Mouse (Mus musculus): ENCODE measurements at regions not wholly inside any gene's neighbourhood (a gene's known extent, or its start where the extent isn't known, plus 50 kb on each side); places are given as distances from the start of the nearest gene placed in this dataset.

GRCm38 (mm10) chr11:55974224-55974875 is 66.5 kb downstream of the Nmur2 start:
- peak; percentile 38 for DNase-seq (ENCODE audit: low spot score)

DNA sequence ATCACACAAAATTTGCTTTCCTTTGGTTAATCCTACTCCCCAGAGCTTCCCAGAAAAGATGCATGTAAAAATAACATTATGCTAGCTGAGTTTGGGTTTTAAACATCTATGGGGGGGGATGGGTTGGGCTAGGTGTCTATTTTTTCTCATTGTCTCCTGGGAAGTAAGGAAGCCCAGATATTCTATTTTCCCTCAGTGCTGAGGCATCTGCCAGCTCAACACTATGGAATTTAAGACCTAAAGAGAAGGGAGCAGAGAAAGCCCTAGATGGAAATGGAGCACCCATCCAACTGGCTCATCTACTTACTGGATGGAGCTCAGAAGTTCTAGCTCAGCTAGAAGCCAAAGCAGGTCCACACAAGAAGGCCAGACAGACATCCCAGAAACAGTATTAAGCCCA is 74.2 kb downstream of the Nmur2 start:
- no peak for DNase-seq (ENCODE audit: low spot score)

DNA sequence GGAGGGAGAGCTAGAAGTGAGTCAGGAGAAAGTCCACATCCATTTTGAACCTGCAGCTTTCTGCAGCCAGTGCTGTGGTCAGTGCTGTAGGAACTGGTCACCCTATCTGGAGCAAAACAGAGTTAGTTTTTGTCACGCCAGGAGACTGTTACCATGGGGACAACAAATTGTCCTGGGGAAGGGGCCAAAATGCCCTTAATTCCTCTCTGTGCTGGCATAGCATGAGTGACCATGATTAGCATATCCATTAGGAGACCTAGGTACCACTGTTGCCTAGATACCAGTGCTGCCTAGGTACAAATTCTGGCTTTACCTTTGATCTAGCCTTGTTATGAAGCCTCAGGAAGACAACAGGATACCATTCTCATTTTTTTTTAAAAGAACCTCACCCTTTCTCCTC is 82.4 kb downstream of the Nmur2 start:
- DNase-seq (ENCODE audit: low spot score), result no peak

- DNase-seq (ENCODE audit: low spot score), result no peak
These were observed 83.5 kb downstream of the Nmur2 start for GRCm38 (mm10) chr11:55957355-55957754.

DNA sequence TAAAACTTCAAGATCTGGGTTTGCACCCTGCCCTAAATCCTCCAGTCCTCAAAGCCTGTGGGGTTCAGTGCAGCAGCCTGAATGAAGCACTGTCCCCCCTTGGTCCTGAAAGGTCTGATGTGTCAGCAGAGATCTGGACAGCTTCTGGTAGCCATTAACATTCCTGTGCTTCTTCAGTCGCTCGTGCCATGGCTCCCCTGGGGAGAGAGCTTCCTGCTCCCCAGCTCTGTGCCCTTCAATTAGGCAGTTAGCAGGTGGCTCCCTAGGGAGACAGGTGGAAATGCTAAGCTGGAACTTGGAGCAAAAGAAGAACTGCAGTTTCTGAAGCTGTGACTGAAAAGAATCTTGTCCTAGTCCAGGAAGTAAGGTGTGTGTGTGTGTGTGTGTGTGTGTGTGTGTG is 87.1 kb downstream of the Nmur2 start:
- peak; percentile 4 for DNase-seq (ENCODE audit: low spot score)

DNA sequence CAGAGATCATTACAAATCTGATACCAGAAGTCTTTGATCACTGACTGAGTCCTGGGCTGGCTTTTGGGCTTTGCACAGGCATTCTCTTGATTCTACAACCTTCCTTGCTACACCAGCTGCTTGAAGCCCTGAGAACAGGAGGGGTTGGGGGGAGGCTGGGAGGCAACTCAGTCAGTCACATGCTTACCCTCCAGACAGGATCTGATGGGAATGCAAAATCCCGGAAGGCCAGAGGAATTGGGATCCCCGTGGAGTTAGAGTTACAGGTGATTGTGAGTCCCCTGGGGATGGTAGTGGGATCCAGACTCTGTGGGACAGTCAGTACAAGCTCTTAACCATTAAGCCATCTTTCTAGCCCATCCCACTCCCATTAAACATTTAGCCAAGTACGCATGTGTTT is 91.2 kb downstream of the Nmur2 start:
- no peak for DNase-seq (ENCODE audit: low spot score)

- peak; percentile 4 for DNase-seq (ENCODE audit: low spot score)
These were observed 94.1 kb downstream of the Nmur2 start for GRCm38 (mm10) chr11:55946629-55947240.

GRCm38 (mm10) chr11:55946028-55946427 is 94.8 kb downstream of the Nmur2 start:
- no peak for DNase-seq (ENCODE audit: low spot score)

GRCm38 (mm10) chr11:55939983-55940382 is 100.8 kb downstream of the Nmur2 start:
- DNase-seq (ENCODE audit: low spot score), result no peak

GRCm38 (mm10) chr11:55926366-55926765 is 114.4 kb downstream of the Nmur2 start:
- DNase-seq (ENCODE audit: low spot score), result no peak

DNA sequence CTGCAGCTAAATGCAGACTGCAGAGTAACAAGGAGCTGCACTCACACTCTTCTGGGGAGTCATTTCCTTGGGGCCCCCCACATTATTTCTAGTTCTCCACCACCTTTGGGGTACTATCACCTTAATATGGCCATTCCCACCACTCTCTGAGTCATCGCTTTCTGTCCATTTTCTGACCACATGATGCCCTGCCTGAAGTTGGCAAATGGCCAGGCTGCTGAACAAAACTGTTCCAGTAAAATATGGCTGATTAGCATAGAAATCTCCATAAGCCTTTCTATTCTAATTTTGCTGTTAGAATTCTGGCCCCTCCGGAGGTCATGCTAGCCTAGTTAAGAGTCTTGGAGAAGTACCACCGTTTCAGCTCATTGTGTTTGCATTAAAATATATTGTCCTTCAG is 121.7 kb downstream of the Nmur2 start:
- DNase-seq (ENCODE audit: low spot score), result no peak

DNA sequence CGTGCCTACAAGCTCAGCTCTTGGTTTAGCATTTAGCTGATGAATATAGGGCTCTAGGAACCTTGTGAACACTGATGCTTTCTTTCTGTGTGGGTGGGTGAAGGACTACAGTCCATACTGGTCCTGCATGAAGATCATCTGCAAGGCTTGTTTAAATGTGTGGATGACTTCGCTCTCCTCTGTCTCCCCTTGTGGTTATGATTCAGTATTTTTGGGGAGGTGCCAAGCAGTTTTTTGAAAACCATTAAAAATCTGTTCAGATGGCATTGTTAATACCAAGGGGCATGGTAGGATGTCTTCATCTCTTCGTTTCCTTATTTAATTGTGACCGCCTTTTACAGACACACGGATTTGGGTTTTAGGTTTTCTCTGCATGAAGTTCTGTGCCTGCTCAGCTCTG is 122.4 kb downstream of the Nmur2 start:
- DNase-seq (ENCODE audit: low spot score), result no peak

DNA sequence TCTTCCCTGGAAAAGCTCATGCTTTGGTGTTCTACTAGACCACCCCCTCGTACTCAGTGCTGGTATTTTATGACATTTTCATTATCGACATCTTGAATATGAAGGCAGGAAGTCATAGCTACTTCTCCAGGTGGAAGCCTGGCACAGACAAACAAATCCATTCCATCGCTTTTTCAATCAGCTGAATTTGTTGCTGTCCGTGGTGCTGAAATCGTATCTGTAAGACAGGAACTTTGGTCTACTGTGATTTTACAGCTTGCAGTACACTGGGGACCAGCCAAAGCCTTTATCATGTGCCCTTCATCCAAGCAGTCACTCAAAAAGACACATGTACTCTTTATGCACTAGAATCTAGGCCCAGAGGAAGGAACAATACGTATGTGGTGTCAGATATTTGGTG is 143.3 kb downstream of the Nmur2 start:
- peak; percentile 85 for DNase-seq (ENCODE audit: low spot score)

- no peak for DNase-seq (ENCODE audit: low spot score)
These were observed 150.6 kb downstream of the Nmur2 start for GRCm38 (mm10) chr11:55890161-55890560.

DNA sequence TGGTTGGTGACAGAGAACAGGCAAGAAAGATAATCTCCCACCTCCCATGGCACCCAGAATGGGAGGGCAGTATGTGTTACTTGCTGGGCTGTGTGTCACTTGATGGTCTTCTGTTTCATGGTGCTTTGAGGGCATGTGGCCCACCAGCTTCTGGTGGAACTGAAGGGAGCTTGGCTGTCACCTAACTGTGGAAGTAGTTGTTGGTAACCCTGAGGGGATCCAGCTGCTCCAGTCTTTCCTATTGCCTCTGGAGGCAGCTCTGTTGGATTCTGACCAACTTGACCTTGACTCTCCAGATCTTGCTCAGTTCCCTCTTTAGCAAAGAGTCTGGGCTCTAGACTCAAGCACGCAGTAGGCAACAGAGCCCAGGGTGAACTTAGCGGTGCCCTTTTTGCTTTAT is 162.2 kb downstream of the Nmur2 start:
- DNase-seq (ENCODE audit: low spot score), result no peak

DNA sequence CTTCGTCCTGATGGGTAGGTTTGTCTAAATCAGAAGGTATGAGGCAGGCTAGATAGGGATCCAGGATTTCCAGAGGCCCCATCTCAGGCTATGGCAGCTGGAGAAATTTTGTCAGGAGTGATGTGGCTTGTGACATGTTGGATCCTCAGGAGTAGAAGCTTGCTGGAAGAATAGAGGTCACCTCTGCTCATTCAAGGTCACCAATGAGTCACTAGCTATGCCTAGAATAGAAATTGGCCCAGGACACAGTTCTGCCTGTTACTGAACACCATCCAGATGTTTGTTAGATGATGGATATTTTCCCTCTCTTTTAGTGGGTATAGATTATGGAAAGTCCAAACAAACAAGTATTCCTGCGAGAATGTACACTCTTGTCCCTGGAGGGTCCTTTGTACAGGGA is 173.7 kb downstream of the Nmur2 start:
- no peak for DNase-seq (ENCODE audit: low spot score)

- DNase-seq (ENCODE audit: low spot score), result no peak
These were observed 181.6 kb downstream of the Nmur2 start for GRCm38 (mm10) chr11:55859230-55859629.

DNA sequence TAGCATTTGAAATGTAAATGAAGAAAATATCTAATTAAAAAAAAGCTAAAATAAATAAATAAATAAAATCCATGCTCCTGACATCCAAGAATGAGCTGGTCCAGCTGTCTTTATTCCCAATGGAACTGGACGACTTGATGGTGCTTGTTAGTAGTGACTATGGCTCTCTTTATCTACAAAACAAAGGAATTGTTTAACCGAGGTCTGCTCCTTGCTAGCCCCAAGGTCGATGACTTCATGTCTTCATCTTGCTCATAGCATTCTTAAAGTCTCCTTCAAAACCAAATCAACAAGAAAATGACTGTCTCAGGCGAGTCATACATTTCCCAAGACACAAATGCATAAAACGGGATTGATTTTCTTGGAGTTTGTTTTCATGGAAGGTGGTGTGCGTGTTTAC is 212.5 kb upstream of the Glra1 start:
- DNase-seq (ENCODE audit: low spot score), result no peak

- no peak for DNase-seq (ENCODE audit: low spot score)
These were observed 208.6 kb upstream of the Glra1 start for GRCm38 (mm10) chr11:55816566-55816965.

GRCm38 (mm10) chr11:55810685-55811084 is 202.7 kb upstream of the Glra1 start:
- peak; percentile 47 for DNase-seq (ENCODE audit: low spot score)

- peak; percentile 81 for DNase-seq (ENCODE audit: low spot score)
These were observed 183.3 kb upstream of the Glra1 start for GRCm38 (mm10) chr11:55791195-55791865.

- peak; percentile 63 for DNase-seq (ENCODE audit: low spot score)
These were observed 181.6 kb upstream of the Glra1 start for GRCm38 (mm10) chr11:55789638-55790037.

- no peak for DNase-seq (ENCODE audit: low spot score)
These were observed 173.0 kb upstream of the Glra1 start for GRCm38 (mm10) chr11:55781044-55781443.

DNA sequence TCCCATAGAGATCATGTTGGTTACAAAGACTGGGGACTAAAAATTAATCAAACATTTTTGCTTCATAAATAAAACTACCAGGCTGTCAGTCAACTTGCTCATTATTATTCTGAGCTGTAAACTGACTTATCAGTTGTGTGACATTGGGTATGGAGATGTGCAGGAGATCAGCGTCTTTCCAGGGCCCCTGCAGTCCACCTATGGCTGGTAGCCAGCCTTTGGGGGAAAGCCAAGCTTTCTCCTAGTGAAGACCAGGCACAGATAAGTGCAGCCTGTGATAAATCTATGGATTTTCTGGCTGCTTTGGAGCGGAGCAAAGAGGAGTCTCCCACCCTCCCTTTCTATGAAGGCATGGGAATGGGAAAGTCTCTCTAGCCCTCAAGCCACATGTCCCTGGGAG is 172.0 kb upstream of the Glra1 start:
- no peak for DNase-seq (ENCODE audit: low spot score)

All from embryo, embryonic 10.5 days (tissue).